Mouse (Mus musculus) adrenal gland, adult (tissue): Measurements from ENCODE around the gene 1700020A23Rik.
"Not testable (repeated sequence)": the region's sequence is repeated elsewhere in the genome, so short reads cannot be mapped to it uniquely, and the experiment has no call there.

Source experiments
- DNase-seq, 2 experiments: peaks; one replicate each; pipeline ENCODE4 v3.0.0; 2022 to 2023; ENCODE audit warnings: low spot score in 1 of 2; ENCODE audit not compliant: inconsistent age in 2 of 2

1700020A23Rik gene

GRCm38 (mm10) chr2:130404939-130405338, at the start of gene 1700020A23Rik, which contains the start of gene Gm28372:
TSS of gene 1700020A23Rik (plus strand) at chr2:130405259.
TSS of gene Gm28372 (plus strand) at chr2:130405239.
- DNase-seq = peak in 1 of 2 experiments; percentile 37

GRCm38 (mm10) chr2:130357551-130357950, 47.5 kb upstream of the 1700020A23Rik start:
- no peak for DNase-seq

DNA sequence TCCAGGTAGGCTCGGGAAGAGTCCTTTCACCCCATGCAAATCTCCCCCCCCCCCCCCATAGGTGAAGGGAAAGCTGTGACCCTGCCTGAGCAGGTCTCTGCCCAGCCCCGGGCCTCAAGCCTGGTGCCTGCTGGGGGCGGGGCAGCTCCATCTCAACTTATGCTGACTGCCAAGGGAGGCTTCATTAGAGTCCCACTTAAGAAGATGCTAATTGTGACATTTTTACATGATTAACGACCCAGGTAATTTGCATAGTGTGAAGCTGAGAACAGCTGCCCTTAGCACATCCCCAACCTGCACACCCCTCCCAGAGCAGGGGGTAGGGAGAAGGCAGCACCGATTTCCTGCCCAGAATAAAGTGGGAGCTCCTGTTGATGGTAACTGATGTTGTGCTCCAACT, 46.2 kb upstream of the 1700020A23Rik start:
- no peak for DNase-seq

GRCm38 (mm10) chr2:130362511-130363026, 42.5 kb upstream of the 1700020A23Rik start:
- DNase-seq = peak; percentile 50 to 84

GRCm38 (mm10) chr2:130365211-130366094, 39.6 kb upstream of the 1700020A23Rik start:
- no peak for DNase-seq

- DNase-seq = no peak
These were observed 37.7 kb upstream of the 1700020A23Rik start for GRCm38 (mm10) chr2:130367386-130367785.

- not testable (repeated sequence) for DNase-seq
These were observed 32.0 kb upstream of the 1700020A23Rik start for GRCm38 (mm10) chr2:130373026-130373425.

DNA sequence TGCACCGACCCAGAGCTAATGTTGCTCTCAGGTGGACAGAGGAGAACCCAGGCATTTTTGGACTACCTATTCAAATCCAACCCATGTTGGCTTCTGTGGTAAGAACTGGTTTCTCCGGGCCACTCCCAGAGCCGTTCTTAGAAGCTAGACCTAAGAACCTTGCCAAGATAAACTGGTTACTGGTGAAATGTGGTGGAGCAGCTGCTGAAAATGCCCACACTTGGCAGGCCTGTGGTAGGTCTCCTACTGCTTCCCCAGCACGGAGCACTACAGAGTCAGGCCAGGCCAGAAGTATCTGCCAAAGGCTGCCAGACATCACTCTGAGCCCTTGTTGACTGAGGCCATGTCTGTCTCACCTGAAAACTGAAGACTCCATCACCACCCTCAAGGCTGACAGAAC, 30.1 kb upstream of the 1700020A23Rik start:
- no peak for DNase-seq

GRCm38 (mm10) chr2:130383205-130383604, 21.9 kb upstream of the 1700020A23Rik start:
- DNase-seq = no peak

GRCm38 (mm10) chr2:130383895-130384294, 21.2 kb upstream of the 1700020A23Rik start:
- no peak for DNase-seq

DNA sequence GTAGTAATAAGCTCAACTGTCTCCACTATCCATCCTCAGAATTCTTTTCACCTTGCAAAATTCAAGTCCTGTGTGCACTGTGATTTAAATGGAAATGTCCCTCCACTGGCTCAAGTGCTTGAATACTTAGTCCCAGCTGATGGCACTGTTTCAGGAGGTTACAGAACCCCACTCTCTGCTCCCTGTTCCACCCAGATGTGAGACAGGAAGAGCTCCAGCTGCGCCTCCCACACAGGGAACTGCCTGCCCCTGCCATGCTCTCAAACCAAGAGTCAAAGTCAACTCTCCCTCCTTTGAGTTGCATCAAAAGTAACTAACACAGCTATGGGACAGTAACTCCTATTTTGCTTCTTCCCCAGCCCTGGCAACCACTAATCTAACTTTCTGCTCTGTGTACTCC, 18.8 kb upstream of the 1700020A23Rik start:
- DNase-seq = no peak

DNA sequence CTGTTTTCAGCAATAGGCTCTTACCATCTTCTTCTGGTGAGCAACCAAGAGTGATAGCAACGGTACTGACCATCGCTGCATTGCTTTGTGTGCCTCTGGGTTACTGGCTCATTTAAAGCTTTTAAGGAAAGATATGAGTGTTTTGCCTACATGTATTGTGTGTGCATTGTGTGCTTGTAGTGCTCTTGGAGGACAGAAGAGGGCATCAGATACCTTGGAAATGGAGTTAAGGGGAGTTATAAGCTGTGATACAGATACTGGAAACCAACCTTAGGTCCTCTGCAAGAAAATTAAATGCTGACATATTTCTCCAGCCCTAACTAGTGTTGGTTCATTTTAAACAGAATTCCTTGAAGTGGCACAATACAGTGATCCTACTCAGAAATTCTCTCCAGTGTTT, 16.3 kb upstream of the 1700020A23Rik start:
- DNase-seq = peak in 1 of 2 experiments; percentile 60

DNA sequence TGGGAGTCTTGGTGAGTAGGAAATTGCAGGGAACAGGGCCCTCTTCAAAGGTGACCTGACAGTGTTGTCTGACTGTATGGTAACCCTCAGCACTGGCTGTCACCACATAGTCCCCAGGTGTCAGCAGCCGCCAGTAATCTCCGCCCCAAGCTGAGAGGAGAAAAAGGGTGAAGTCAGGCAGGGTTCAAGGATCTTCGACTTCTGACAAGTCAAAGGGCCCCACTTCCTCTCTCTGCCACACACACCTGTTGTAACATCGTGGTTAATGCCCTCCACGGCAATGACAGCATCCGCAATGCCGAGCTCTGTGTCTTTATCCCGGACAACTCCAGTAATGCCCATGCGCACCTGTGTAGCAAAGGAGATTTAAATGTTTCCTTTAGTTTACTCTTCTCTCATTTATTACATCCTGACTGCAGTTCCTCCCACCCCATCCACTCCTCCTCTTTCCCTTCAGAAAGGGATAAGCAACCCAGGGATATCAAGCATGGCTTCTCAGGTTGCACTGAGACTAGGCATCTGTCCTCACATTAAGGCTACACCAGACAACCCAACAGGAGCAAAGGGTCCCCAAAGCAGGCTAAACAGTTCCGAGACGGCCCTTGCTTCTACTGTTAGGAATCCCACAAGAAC, 13.9 kb upstream of the 1700020A23Rik start:
- no peak for DNase-seq

DNA sequence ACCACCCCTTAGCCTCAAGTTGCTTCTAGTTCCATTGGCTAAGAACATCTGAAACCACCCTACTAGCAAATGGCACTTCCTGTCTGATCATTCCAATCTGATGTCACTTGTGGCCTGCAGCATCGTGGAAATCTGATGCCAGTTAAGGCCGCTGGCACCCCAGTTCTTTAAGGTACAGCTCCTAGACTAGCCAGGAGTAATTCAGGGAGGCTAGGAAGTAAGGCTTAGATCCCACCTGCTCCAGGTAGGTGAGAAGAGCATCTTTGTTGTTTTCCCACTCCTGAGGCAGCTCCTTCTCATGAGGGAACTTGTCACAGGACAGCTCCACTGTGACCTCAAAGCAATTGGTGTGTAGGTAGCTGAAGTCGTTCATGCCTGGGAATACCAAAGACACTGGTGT, 12.2 kb upstream of the 1700020A23Rik start:
- DNase-seq = no peak

GRCm38 (mm10) chr2:130395696-130396095, 9.4 kb upstream of the 1700020A23Rik start:
- no peak for DNase-seq

DNA sequence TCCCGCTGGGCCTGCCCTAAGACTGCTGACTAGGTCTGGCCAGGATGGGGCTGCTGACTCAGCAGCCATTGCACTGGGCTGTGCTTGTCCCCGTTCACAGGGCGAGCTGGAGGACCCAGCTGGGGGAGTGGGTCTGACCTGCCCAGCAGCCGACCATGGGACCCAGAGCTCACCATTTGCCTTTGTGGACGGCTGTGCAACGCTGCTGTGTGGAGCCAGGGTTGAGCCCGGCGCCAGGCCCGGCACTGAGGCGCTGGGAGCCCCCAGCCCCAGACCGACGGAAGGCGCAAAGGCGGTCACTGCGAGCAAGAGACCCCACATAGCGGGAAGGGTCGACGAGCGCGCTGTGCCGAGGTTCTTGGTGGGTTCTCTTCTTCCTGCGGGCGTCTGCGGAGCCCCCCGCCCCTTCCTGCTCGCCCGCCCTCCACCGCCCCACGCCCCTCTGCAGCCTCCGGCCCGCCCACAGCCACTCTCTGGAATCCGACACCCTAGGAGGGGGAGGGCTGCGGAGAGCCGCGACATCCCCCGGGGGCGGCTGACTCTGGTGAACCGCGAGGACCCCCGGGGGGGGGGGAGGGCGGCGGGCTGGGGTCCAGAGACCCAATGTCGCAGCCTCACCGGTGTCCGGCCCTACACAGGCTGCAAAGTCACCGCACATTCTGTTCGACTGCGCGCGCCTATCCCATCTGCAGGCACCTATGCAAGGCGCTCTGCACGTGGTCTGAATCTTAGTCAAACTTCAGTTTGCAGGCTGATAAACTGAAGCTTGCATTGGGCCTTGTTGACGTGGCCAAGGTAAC, 7.7 kb upstream of the 1700020A23Rik start, which contains the start of gene Cpxm1:
Gene Cpxm1 (minus strand): TSS at position 389 of the 800 bp plus-strand sequence.
- peak in 1 of 2 experiments; percentile 56 for DNase-seq

GRCm38 (mm10) chr2:130398091-130398490, 7.0 kb upstream of the 1700020A23Rik start:
- peak in 1 of 2 experiments; percentile 28 for DNase-seq

- no peak for DNase-seq
These were observed 5.0 kb upstream of the 1700020A23Rik start for GRCm38 (mm10) chr2:130400046-130400445.

DNA sequence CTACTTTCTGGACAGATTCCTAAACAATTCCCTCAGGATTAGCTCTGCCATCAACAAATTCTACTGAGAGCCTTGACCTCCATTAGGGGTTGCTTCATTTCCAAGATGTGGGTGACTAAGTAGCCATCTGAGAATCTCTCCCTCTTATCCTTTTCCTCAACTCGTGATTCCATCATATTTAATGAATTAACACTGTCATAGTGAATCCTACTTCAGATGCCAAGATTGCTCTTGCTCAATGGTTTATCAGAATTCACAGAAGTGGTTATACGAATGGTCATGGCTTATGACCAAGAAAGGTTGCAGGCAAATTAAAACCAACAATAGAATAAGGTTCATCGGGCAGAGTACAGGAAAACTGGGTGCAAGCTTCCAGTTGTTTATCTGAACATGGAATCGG, 3.2 kb upstream of the 1700020A23Rik start:
- peak in 1 of 2 experiments; percentile 66 for DNase-seq

DNA sequence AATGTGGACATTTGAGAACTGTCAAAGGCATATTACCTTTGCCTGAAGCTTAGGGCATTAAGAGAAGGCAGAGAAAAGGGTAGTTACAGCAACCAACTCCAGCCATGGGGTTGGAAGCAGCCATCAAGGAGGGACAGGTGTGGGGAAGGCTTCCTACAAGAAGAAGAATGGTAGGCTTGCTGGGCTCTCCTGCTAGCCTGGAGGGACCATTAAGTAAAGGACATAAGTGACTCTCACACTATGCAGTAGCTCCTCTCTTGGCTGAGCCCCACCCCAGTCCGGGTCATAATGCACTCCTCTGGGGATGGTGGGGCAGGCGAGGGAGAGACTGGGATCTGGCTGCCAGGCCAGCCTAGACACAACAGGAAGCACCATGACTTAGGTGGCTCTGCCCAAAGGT, 1.1 kb downstream of the 1700020A23Rik start, which contains the start of gene Tmem239:
Gene Tmem239 (plus strand): TSS at position 301 of the 400 bp plus-strand sequence.
- DNase-seq = no peak

DNA sequence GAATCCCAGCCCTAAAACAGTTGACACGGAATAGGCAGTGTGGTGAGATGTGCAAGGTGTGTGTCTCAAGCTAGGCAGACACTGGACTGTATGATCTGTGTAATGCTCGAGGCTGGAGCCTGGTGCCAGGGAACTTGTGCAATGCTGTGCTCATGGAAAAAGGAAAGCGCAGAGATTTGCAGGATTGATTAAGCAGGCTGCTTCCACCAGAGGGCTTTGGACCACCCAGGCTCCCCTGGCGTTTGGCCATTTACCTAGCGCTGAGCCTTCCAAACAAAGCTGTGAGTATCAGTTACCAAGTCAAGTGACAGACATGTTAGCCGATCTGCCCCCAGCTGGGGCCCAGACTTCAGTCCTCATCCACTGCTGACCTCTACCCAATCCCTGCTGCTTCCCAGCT, 3.1 kb downstream of the 1700020A23Rik start:
- DNase-seq = peak in 1 of 2 experiments; percentile 21
